Mouse (Mus musculus): ENCODE data around the gene Satb1.

Satb1 gene

DNA sequence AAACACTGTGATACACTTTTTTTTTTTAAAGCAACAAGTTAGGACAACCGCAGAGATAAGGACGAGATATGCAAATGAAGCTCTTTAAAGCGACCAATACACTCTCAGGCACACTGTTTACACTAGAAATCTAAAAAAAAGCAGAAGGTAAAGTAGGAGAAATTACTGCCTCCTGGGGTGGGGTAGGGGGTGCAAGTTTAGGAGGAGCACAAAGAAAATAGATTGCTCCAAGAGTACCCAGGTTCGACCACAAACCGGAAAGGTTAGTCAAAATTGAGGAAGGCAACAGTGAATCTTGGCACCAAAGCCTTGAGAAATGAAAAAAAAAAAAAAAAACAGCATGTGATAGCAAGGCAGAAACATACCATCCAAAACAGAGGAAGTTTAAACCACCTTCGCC lies 18.8 kb downstream of the Satb1 start:
- DNase-seq = no peak

DNA sequence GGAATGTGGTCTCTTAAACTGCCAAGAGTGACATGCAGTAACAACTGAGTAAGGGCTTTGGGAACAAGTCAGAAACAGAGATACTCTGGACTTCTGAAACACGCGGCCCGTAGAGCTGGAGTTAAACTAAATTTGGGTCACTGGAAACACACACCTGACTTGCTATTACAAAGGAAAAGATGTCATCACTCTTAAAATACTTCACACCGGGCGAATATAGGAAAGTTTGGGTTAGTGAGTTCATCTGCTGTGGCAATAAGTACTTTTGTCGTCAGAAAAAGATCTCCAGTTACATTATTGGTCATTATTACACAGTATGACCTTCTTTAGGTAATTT lies 19.3 kb downstream of the Satb1 start:
- DNase-seq = no peak

DNA sequence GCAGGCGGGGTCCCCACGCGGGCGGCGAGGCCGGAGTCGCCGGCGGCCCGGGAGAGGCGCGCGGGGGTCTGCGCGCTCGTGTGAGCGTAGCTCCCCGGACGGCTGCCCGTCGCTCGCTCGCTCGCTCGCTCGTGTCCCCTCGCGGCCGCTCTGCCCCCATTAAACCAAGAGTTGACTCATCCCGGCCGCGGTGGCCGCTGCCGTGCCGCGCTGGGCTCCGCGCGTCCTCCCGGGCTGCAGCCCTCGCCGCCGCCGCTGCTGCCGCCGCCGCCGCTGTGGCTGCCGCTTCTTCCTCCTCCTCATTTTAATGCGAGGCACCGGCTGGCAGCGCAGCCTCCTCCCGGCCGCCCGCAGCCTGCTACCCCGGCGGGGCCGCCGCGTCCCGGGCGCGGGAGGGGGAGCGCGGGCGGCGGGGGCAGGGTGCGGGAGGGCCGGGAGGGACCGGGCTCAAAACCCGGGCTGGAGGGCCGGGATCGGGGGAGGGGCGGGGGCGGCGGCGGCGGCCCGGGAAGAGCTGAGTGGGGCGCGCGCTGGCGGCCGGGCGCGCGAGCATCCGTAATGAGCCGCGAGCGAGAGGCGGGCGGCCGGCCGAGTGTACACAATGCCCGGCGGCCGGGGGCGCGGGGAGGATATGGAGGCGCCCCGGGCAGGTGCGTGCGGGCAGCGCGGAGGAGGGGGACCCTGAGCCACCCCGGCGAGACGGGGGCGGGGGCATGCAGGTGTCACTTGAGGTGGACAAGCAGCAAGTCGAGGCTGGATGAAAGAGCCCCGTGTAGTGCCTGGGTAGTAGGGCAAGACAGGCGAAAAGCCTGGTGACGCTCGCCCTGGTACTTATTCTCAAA lies 19.9 kb downstream of the Satb1 start:
- peak; percentile 64 to 77 for DNase-seq

DNA sequence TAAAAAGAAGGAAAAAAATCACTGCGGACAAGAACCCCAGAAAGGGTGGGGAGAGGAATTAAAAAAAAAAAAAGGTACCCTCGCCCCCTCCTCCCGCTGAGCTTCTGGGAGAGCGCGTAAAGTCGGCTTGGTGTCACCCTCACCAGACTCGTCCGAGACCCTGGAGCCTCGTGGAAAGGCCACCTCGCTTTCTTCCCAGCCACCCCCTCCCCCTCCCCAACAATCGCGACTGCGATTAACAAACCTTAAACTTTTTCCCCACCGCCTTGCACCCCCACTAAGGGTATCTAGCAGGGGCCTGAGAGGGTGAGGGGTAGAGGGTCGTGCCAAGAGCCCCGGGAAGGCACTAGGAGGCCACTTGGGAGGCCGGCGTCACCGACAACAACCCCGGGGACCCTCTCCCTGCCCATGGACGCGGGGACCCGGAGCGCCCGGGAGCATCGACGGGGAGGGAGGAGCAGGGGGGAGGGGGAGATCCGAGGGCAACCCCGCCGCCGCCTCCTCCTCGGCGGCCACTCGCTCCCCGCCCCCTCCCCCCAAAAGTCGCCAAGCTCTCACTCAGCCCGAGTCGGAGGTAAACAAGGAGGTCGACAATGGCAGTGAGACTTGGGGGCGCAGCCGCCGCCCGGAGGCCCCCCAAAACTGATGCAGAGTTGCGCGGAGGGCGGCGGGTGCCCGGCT lies 20.7 kb downstream of the Satb1 start:
- DNase-seq = peak; percentile 38 to 47

DNA sequence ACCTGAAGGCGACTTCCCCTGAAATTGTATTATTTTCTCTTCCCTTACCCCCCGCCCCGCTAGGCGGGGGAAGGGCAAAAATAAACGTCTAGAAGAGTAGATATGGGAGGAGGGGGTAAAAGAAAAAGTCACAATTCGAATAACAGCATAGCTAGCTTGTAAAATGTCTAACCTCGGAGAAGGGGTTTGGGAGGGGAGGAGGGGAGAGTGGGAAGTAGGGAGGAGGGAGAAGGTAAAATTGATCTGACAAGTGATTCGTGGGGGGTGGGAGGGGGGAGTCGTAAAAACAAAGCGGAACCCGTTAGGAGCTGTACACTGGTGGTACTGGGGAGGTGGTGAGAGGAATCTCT lies 21.2 kb downstream of the Satb1 start:
- DNase-seq = no peak

DNA sequence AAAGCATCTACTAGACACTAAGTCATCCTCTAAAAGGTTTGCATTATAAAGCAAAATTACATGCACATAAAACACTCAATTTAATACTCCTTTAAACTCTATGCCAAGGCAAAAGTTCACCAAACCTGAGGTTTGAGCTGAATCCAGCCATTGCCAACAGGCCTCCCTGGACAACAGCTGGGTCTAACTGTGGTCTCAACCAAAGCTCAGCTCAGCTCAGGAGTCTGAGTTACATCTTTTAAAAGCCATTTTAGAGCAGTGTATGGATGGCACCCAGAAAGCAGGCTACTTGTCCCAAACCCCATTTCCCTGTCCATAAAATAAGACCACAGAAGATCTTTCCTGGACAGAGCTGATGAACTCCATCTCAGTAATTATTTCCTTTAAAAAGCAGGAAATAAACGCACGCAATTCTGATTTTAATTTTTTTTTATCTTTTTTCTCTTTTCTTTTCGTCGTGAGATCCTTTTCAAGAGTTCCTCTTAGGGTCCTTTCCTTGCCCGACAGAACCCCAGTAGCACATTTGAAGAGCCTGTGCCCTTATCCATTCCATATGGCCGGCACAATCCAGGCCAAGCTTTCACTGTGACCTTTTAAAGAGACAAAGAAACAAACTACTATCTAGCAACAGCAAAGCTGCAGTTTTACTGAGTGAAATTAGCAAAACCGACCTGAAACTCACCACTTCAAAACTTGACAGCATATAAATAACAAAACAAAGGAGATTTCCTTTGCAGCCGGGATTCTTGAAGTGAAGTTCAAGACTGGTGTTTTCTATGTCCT lies 21.8 kb downstream of the Satb1 start:
- no peak for DNase-seq

DNA sequence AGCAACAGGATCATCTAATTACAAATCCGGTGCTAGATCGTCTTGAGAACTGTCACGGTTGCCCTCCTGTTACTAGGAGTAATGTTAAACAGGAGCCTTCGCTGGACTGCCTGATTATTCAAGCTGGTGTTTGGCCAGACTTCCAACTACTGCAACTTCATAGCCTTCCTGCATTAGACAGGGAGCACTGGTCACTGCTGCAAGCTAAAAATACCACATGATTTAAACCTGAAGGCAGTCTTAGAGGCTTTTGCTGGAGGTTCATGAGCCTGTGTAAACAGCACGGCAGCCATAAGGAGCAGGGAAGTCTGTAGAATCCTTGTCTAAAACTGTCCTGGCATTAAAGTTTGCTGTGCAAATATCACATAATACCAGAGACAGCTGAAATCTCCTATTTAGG lies 25.7 kb downstream of the Satb1 start:
- DNase-seq = no peak

DNA sequence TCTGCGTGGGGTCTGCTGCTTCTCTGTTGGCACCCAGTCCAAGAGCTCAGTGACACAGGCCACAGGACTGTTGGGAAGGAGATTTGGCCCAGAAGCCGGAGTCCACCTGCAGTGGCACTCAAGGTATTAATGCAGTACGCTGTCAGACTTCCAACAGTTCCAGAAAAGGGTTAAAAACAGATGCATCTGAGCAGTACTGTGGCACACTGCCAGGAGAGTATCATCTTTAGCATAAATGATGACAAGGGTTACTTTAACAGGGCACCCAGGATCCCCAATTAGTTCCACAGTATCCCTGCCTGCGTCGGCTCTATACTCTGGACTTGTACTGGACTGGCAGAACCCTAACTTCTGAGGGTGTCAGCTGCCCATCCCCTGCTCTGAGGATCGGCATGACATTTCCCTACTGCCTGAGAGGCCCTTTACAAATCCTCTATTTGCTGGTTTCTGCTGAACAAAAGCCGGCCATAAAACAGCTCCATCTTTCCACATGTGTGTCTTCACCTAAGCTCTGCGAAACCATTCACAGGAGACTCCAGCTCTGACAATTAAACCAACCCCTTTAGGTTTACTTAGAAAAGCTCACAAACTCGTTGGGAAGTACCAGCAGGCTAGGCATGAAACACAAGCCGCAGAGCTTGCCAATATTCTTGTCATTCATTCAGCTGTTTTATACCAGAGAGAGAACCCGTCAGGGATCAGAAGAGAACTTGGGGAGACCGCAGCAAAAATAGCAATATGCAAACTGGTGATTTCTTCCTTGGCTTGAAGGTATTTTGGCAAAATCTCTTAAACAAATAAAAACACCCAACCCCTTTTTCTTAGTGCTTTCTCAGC lies 26.7 kb downstream of the Satb1 start:
- no peak for DNase-seq

DNA sequence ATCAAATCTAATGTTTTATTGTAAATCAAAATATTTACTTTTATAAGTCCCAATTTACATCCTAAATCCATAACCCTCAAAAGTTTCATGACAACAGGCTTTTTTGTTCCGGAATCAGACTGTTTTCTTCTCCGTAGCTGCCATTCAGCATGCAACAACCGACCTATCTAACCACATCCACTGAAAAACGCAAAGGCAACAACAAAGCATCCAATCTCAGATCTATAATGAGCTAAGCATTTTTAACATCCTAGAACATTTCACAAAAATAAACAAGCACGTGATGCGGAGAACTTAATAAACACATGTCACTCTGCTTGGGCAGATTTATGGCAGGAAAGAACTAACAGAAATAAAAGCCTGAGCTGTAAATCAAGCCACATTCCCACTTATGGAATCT lies 32.9 kb downstream of the Satb1 start:
- no peak for DNase-seq

DNA sequence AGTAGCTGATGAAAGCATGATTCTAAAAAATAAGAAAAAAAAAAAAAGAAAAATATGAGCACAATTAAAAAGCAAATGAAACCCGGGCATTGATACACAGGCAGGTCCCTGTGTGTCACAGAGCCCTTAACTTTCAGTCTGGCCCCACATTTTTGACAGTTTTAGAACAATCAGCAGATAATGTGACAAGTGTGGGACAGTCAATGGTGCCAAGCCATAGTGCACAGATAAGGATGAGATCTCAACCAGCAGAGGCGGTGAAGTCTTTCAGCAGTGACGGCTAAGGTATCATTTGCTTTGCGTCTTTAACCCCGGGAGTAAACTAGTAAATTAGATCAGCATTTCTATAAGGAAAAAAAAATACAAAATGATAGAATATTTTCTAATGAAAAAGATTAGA lies 36.6 kb downstream of the Satb1 start:
- DNase-seq = no peak

DNA sequence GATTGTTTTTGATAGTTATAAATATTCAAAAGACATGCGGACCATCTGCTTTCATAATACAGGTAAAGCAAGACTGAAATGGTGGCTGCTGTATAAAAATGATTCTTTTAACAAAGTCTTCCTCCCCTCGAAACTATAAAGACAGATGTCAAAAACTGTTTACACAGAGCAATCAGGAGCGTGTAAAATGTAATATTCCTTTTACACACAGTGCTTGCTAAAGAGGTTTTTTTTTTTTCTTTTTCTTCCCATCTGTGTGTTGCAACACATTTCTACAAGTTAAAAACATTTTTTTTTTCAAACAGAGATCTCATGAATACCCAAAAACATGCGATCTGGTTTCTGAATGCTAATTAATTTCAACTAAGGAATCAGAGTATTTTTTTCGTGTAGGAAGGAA lies 41.9 kb downstream of the Satb1 start:
- no peak for DNase-seq

DNA sequence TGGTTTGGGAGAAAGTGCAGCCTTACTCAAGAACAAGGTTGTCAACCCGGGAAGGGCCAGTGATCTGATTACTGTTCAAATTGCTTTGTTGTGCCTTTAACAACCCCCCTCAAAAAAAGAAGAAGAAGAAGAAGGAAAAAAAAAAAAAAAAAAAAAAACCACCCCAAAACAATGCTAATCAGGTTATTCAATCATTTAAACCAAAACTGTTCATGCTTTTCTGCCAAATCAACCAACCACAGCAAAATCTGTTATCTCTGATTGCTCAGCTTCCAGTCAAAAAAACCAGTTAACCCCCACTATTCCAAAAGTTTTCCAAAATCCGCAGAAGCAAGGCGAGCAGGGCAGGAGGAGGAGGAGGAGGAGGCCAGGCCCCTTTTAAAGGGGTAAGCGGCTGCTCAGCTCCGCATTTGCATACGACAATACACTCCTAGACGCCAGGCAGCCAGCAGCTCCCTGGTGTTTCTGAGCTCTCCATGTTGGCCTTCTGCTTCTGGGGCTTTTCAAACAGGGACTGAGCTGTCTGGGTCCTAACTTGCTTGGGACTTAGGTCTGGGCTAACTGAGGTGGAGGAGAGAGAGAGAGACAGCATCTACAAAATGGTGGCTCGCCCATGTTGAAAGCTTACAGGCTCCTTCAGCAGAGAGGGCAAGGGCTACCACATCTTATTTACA lies 42.6 kb downstream of the Satb1 start:
- DNase-seq = no peak

DNA sequence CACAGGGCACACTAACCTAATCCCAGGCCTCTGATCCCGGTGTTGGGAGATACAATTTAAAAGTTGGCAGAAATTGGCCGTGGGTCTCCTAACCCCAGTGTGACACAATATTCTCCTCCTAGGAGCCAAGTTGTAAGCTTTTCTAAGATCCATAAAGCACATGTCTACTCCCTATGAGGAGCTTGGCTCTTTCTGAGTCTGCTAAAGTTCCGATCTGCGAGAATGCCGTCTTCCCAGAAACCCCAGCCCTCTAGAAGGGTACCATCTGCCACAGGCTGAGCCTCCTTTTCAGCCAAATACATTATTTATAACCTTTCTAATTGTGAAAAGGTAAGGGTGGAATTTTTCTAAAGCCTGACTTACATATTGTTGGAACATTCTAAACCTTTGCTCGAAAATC lies 43.3 kb downstream of the Satb1 start:
- no peak for DNase-seq

DNA sequence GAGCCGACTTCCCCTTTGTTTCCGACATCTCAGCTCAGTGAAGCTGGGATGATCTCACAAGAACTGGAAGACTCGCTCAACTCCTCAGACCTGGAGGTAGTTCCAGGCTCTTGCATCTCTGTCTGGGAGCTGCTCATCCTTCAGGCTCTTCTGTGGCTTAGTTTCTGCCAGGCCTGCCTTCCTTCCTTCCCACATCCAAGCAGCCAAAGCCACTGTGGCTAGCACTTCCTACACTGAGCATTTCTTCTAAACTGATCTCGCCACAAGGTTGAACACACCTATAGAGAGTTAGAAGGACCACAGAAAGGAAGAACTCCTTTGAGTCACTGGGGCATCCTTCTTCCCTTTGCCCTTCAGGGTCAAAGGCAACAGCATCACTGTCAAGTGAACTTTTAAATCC lies 44.0 kb downstream of the Satb1 start:
- no peak for DNase-seq

DNA sequence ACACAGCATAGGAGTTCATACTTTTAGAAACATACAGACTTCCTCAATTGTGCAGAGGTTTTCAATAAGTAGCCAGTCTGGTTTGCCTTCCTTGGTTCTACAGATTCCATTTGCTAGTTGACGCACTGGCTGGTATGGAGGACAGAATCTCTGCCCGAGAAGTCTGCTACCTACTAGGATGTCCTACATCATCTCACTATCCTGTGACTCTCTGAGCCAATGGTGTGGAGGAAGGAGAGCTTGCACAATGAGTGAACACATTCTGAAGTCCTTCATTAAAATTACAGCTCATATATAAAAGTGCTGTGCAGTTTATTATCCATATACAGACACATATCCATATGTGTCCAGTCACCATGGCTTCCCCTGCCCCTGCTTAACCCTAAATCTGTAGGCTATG lies 45.1 kb downstream of the Satb1 start:
- DNase-seq = no peak

DNA sequence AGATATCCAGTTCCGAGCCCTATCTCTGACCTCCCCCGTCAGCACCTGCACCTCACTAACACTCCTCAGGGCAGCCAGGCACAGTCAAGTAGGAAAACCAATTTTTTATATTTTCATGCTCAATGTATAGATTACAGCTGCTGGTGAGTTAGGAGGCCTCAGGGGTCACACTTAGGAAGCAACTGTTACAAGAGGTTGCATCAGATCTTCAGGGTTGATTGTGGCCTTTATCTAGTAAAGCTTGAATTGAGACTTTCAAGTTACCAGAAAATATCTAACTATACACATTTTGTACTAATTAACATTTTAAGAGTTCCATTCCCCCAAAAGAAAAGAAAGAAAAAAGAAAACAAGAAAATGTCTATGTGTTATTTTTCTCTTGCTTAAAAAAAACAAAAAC lies 47.0 kb downstream of the Satb1 start:
- DNase-seq = no peak

DNA sequence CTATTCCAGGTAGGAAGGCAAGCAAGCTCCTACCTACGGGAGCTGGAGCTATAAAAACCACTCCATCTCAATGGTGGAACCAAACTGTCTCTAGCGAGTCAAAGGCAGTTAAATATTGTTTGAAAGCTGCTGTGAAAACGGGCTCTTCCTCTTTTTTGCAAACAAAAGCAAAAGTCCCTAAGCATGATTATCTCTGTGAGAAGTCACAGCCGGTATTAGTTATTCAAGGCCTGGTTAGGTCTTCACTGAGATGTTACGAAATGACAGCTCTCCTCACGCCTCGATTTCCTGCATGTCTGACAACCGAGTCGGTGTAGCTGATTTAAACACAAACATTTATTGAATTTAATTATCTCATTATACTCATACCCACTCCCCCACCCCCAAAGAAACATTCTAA lies 48.2 kb downstream of the Satb1 start:
- no peak for DNase-seq

DNA sequence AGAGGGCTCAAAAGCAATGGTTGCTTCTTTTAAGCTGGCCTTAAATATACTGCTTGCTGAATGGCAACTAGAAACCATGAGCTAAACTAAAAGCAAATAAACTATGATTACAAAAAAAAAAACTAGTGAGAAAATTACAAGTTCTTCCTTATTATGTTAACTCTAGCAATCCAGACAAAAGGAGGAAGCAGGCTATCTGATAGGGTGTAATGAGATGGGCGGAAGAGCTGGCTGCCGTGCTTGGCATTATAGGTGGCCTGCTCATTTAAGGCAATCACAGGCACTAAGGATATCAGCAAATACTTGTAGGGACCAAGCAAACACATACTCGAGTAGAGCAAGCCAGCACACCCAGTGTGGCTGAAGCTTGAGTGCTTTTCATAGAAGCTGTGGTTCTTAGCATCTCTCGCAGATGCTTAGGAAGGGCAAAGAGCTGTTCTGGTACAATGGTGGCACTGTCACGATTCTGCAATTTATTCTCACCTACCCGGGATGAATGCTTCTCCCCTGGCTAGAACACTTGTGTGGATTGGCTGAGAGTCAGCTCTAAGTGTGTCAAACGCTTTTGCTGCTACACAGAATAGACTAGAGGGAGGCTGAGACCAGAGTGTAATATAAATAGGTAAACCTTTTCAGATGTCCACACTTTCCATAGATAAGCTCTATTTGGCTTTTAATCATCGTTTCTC lies 49.4 kb downstream of the Satb1 start:
- DNase-seq = no peak

DNA sequence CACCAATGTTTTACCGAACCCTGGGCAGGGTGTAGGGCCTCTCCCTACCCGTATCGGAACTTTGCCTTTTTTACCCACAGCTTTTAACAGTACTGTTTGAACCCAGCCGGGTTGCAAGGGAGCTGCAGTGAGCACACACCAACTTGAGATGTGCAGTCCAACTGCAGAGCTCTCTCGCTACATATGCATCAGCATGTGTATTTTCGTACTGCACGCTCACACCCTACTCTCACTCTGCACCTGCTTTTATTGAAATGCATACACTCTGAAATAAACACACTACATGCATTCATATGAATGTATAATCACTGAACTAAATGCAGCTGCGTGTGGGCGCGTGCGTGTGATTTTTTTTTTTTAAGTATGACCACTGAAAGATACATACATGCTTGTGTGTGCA lies 53.1 kb downstream of the Satb1 start:
- DNase-seq = no peak

DNA sequence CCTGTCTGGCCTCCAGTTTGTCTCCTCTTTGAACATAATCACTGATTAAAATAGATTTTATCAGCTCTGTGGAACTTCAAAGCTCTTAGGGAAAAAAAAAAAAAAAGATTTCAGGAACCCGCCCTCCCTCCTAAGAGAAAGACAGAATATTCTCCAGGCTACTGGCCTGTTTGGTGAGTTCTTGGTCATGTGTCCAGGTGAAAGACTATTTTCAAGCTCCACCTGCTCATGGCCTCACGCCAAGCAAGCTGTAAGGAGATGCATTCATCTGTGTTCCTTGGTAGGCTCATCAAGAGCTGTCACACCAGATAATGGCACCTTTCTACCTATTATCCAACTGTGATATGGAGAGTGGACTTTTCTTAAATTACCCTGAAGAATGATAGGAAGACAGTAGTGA lies 54.1 kb downstream of the Satb1 start:
- no peak for DNase-seq

DNA sequence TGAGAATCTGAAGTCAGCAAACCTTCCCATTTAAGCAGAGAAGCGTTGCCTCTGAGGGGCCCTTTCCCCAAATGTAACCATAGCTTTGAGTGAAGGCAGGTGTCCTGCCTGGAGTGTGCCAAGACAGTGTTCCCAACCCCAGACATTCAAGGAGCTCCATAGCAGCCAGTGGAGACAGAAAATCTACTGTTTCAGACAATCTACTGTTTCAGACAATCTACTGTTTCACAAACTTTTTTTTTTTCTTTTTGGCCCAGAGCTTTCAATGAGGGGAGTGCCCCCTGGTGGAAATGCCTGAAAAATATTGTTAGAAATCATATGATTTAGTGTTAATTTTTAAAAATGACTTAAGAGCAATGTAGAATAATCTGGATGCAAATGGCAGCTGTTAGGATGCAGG lies 55.3 kb downstream of the Satb1 start:
- no peak for DNase-seq

Measured in thymus, adult 18-20 months (tissue).